Mouse (Mus musculus) MEL (cell line): ENCODE results near the gene Dnaic2. TPM values are rescaled to one million over a fixed set of nuclear protein-coding genes. Genes with fewer than 3 reads are reported as not detected.

Experiments
- DNase-seq: peaks from one replicate; pipeline ENCODE4 v3.0.0; 2011; ENCODE audit warnings: low read depth, low spot score
- H3K27ac ChIP-seq: 2 replicates; pipeline ENCODE4 v1.5.1; 2012; ENCODE audit warnings: low read depth, mild to moderate bottlenecking, control low read depth, low read length, moderate library complexity; ENCODE audit not compliant: control insufficient read depth
- H3K27me3 ChIP-seq, 2 experiments: fragments of 150-350 bp in 1 of 2; sonication (generic) in 1 of 2; 2 replicates each; pipeline ENCODE4 v1.6.1; 2012; ENCODE audit warnings: low read length in 2 of 2, mild to moderate bottlenecking in 2 of 2, improper control_type of control experiment in 1 of 2, moderate library complexity in 1 of 2; ENCODE audit not compliant: insufficient read depth in 2 of 2, control insufficient read depth in 1 of 2
- H3K36me3 ChIP-seq, 2 experiments: 2 replicates each; pipeline ENCODE4 v1.6.1; 2012 to 2014; ENCODE audit warnings: low read length in 2 of 2, improper control_type of control experiment in 1 of 2, inconsistent platforms in 1 of 2, mild to moderate bottlenecking in 1 of 2; ENCODE audit not compliant: insufficient read depth in 2 of 2, control insufficient read depth in 1 of 2
- H3K4me1 ChIP-seq, 2 experiments: fragments of 150-350 bp in 1 of 2; sonication (generic) in 1 of 2; 2 replicates each; pipeline ENCODE4 v1.6.1; 2012; ENCODE audit warnings: low read length in 2 of 2, improper control_type of control experiment in 1 of 2, mild to moderate bottlenecking in 1 of 2; ENCODE audit not compliant: insufficient read depth in 2 of 2, control insufficient read depth in 1 of 2
- H3K4me3 ChIP-seq, 2 experiments: fragments of 150-350 bp in 1 of 2; sonication (generic) in 1 of 2; 2 replicates each; pipeline ENCODE4 v1.5.1; 2012; ENCODE audit warnings: low read depth in 2 of 2, low read length in 2 of 2, mild to moderate bottlenecking in 2 of 2, moderate library complexity in 2 of 2, control low read depth in 1 of 2, improper control_type of control experiment in 1 of 2; ENCODE audit not compliant: control insufficient read depth in 1 of 2, insufficient read depth in 1 of 2
- H3K79me2 ChIP-seq: 2 replicates; pipeline ENCODE4 v1.6.1; 2012; ENCODE audit warnings: mild to moderate bottlenecking, low read length, moderate library complexity; ENCODE audit not compliant: control insufficient read depth, poor library complexity, insufficient read depth
- H3K9ac ChIP-seq: 2 replicates; pipeline ENCODE4 v1.6.1; 2012; ENCODE audit warnings: low read depth, mild to moderate bottlenecking, control low read depth, low read length, moderate library complexity; ENCODE audit not compliant: control insufficient read depth, poor library complexity, severe bottlenecking
- H3K9me3 ChIP-seq: fragments of 150-350 bp; sonication (generic); replicated peaks from 2 replicates; pipeline ENCODE4 v1.6.1; 2012; ENCODE audit warnings: mild to moderate bottlenecking, low read length, improper control_type of control experiment, moderate library complexity; ENCODE audit not compliant: insufficient read depth
- CTCF ChIP-seq, 3 experiments: IDR thresholded peaks in 2 of 3; conservative IDR thresholded peaks in 1 of 3; 2 replicates each; pipeline ENCODE4 v1.5.1; 2011 to 2012; ENCODE audit warnings: low read length in 3 of 3, low read depth in 2 of 3, mild to moderate bottlenecking in 2 of 3, improper control_type of control experiment in 1 of 3, inconsistent platforms in 1 of 3, mixed read lengths in 1 of 3, moderate library complexity in 1 of 3; ENCODE audit not compliant: control insufficient read depth in 1 of 3, insufficient read depth in 1 of 3, poor library complexity in 1 of 3, severe bottlenecking in 1 of 3
- ELF1 ChIP-seq: IDR thresholded peaks from 2 replicates; pipeline ENCODE4 v1.6.1; 2014; ENCODE audit warnings: low read depth, mild to moderate bottlenecking, inconsistent platforms, low read length, improper control_type of control experiment, moderate library complexity
- ETS1 ChIP-seq: IDR thresholded peaks from 2 replicates; pipeline ENCODE4 v1.6.1; 2012; ENCODE audit warnings: low read depth, mild to moderate bottlenecking, inconsistent platforms, low read length, improper control_type of control experiment, moderate library complexity
- KAT2A ChIP-seq: conservative IDR thresholded peaks from 2 replicates; pipeline ENCODE4 v1.6.1; 2012; ENCODE audit warnings: low read depth, low read length, improper control_type of control experiment, inconsistent platforms
- MAX ChIP-seq: IDR thresholded peaks from 2 replicates; pipeline ENCODE4 v1.6.1; 2011; ENCODE audit warnings: low read length, improper control_type of control experiment
- MEF2A ChIP-seq: IDR thresholded peaks from 2 replicates; pipeline ENCODE4 v1.6.1; 2014; ENCODE audit warnings: low read depth, mild to moderate bottlenecking, inconsistent platforms, low read length, improper control_type of control experiment; ENCODE audit not compliant: poor library complexity, insufficient replicate concordance, severe bottlenecking; ENCODE audit errors: extremely low read depth
- MYB ChIP-seq: IDR thresholded peaks from 2 replicates; pipeline ENCODE4 v1.6.1; 2011; ENCODE audit warnings: mild to moderate bottlenecking, low read depth, low read length, improper control_type of control experiment
- NELFE ChIP-seq: IDR thresholded peaks from 2 replicates; pipeline ENCODE4 v1.6.1; 2011; ENCODE audit warnings: low read depth, low read length, improper control_type of control experiment
- NRF1 ChIP-seq: IDR thresholded peaks from 2 replicates; pipeline ENCODE4 v1.6.1; 2014; ENCODE audit warnings: low read depth, mild to moderate bottlenecking, inconsistent platforms, low read length, improper control_type of control experiment, moderate library complexity; ENCODE audit not compliant: poor library complexity, insufficient read depth, severe bottlenecking
- POLR2AphosphoS2 ChIP-seq: IDR thresholded peaks from 2 replicates; pipeline ENCODE4 v1.6.1; 2011; ENCODE audit warnings: low read length, improper control_type of control experiment
- POLR2AphosphoS5 ChIP-seq: IDR thresholded peaks from 2 replicates; pipeline ENCODE4 v1.6.1; 2012; ENCODE audit warnings: low read depth, borderline replicate concordance, mild to moderate bottlenecking, inconsistent platforms, low read length, moderate library complexity, mixed read lengths
- RAD21 ChIP-seq: IDR thresholded peaks from 2 replicates; pipeline ENCODE4 v1.6.1; 2011; ENCODE audit warnings: mild to moderate bottlenecking, low read depth, low read length, improper control_type of control experiment
- SMC3 ChIP-seq: IDR thresholded peaks from 2 replicates; pipeline ENCODE4 v1.6.1; 2011; ENCODE audit warnings: low read depth, low read length, improper control_type of control experiment
- USF2 ChIP-seq, 2 experiments: IDR thresholded peaks; 2 replicates each; pipeline ENCODE4 v1.6.1; 2011 to 2012; ENCODE audit warnings: improper control_type of control experiment in 2 of 2, low read length in 2 of 2, borderline replicate concordance in 1 of 2, inconsistent platforms in 1 of 2, low read depth in 1 of 2, mild to moderate bottlenecking in 1 of 2; ENCODE audit not compliant: insufficient read depth in 1 of 2
- ZC3H11A ChIP-seq: IDR thresholded peaks from 2 replicates; pipeline ENCODE4 v1.6.1; 2012; ENCODE audit warnings: low read depth, mild to moderate bottlenecking, inconsistent platforms, low read length, improper control_type of control experiment
- polyA plus RNA-seq, 2 experiments: library from polyadenylated mRNA; stranded (reverse) in 1 of 2; unstranded in 1 of 2; fragments of >175 nt in 1 of 2; fragments of >200 nt in 1 of 2; gene quantifications; 2 replicates each; pipeline versions ENCODE4 v1.2.1 to v1.2.4; 2012; ENCODE audit warnings: low replicate concordance in 2 of 2, low read depth in 1 of 2; ENCODE audit not compliant: insufficient read length in 2 of 2, insufficient read depth in 1 of 2, missing spikeins in 1 of 2
- total RNA-seq: library from RNA; depleted of rRNA; stranded (reverse); fragments of 300-350 nt; gene quantifications from 2 replicates; pipeline ENCODE4 v1.2.3, GENCODE M21; 2012

The Dnaic2 gene
- total and polyA plus RNA-seq, 3 experiments = not detected

DNA sequence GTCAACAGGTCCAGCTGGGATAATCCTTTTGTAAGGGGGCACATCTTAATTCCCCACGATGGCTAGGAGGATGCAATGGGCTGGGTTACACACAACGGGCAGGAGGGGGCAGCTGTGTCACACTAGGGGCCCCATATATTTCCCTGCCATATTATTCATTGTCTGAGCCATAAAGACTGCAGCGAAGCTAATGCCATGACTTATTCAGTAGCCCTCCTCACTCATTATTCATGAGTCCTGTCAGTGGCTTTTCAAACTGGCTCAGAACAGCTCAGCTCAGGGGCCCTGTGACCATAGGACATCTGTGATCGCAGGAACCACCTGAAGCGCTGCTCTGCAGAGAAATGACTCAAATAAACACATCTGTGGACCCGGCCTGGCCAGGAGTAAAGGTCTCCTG is 14.2 kb downstream of the Dnaic2 start:
- no peak overlapping the region for H3K4me3 ChIP-seq
- no peaks in the 10 kb centered on the region for H3K4me1 ChIP-seq
- no peaks in the 10 kb centered on the region for H3K9me3 ChIP-seq
- no peaks in the 10 kb centered on the region for H3K27me3 ChIP-seq
- no peaks in the 10 kb centered on the region for H3K79me2 ChIP-seq
- H3K36me3 ChIP-seq = no peaks in the 10 kb centered on the region
- DNase-seq = no peak
- no peak overlapping the region for H3K9ac ChIP-seq
- no peak overlapping the region for H3K27ac ChIP-seq
- TF ChIP-seq USF2 (IDR thresholded peaks at IDR 0.05; ENCODE audit: borderline replicate concordance in 1 of 2, insufficient read depth in 1 of 2, low read depth in 1 of 2, low read length in 2 of 2) = no peak
- TF ChIP-seq MEF2A = no peak
- TF ChIP-seq KAT2A = no peak
- no peak for TF ChIP-seq POLR2AphosphoS2
- TF ChIP-seq ETS1 = no peak

DNA sequence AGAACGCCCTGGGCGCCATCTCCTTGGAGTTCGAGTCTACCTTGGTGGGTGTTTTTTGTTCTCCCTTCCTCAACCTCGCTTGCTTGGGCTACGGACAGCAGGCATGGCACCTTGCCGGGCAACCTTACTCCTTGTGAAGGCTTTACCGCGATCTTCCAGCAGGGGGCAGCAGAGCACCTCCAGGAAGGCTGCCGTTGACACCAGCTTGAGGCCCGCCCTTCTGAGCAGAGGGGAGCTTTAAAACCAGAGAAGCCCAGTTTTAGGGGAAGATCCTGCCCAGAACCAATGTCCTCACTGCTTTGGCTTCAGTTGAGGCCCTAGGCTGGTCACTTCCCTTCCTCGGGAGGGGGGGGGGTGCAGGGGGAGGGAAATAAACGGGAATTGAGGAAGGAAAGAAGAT is 17.9 kb downstream of the Dnaic2 start:
- Histone ChIP-seq H3K36me3 (no peaks in the 10 kb centered on the region), H3K4me1 (no peaks in the 10 kb centered on the region), H3K9ac (peak overlapping the region; percentile 36; the same call in 1 of the 2 replicates), H3K9me3 (no peaks in the 10 kb centered on the region), H3K4me3 (no peak overlapping the region), H3K79me2 (no peaks in the 10 kb centered on the region), H3K27ac (no peak overlapping the region), H3K27me3 (no peaks in the 10 kb centered on the region)
- no peak for TF ChIP-seq MYB
- no peak for TF ChIP-seq POLR2AphosphoS5
- peak; percentile 71 for TF ChIP-seq ZC3H11A
- TF ChIP-seq ELF1 = 0 out of 2 replicates have a peak, but pooled peaks have one; percentile 20
- TF ChIP-seq CTCF (IDR thresholded peaks at IDR 0.05 in 2 of 3, conservative IDR thresholded peaks at IDR 0.05 in 1 of 3; ENCODE audit: control insufficient read depth in 1 of 3, insufficient read depth in 1 of 3, low read depth in 2 of 3, low read length in 3 of 3, poor library complexity in 1 of 3, severe bottlenecking in 1 of 3) = peak; percentile 82 to 98 (median 88)
- peak; percentile 66 for TF ChIP-seq SMC3
- TF ChIP-seq RAD21 = peak; percentile 75
- TF ChIP-seq NELFE = no peak
- DNase-seq = peak; percentile 81

DNA sequence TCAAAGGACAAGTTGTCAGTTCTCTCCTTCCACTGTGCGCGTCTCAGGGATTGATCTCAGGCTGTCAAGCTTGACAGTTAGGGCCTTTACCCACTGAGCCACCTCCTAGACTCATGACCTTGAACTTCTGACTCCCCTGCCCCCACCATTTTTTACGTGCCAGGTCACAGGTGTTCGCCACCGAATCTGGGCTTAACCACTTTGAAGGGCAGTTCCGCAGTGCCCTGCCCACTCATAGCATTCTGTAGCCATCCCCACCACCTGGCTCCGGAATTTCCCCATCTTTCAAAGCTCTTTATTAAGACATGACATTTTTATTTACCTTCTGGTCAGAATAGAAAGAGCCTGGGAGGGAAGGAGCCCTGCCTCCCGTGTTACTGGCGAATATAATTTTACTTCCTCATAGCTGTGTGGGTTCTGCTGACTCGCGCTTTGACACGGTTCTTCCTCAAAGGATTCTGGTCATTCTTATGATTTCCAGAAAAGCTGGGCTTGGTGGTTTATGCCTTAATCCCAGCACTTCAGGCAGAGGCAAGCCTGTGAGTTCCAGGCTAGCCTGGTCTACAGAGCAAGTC is 20.4 kb downstream of the Dnaic2 start:
- H3K4me1 ChIP-seq = no peaks in the 10 kb centered on the region
- no peaks in the 10 kb centered on the region for H3K27me3 ChIP-seq
- no peak overlapping the region for H3K27ac ChIP-seq
- H3K9me3 ChIP-seq = no peaks in the 10 kb centered on the region
- no peak for DNase-seq
- H3K9ac ChIP-seq = no peak overlapping the region
- no peaks in the 10 kb centered on the region for H3K79me2 ChIP-seq
- H3K36me3 ChIP-seq = no peaks in the 10 kb centered on the region
- H3K4me3 ChIP-seq = no peak overlapping the region
- TF ChIP-seq NRF1 (no peak), MAX (no peak), SMC3 (no peak)
